Mouse (Mus musculus) midbrain, embryonic 13.5 days (tissue): Measurements from ENCODE around the gene Sars. TPM values are rescaled to one million over a fixed set of nuclear protein-coding genes. Genes with fewer than 3 reads are reported as not detected.

ENCODE experiments used
- ATAC-seq: fragments of 200-750 bp; cut with Nextera tagmentation; 2 replicates; pipeline ENCODE4 v1.8.0; 2017; ENCODE audit warnings: mild to moderate bottlenecking, moderate TSS enrichment, moderate library complexity
- H3K27ac ChIP-seq: fragments of 300-500 bp; sonication (generic); 2 replicates; pipeline ENCODE4 v1.5.1; 2015; ENCODE audit warnings: inconsistent platforms, mild to moderate bottlenecking, moderate library complexity
- H3K27me3 ChIP-seq: fragments of 300-500 bp; sonication (generic); 2 replicates; pipeline ENCODE4 v1.6.1; 2015; ENCODE audit warnings: mild to moderate bottlenecking, inconsistent platforms
- H3K36me3 ChIP-seq: fragments of 300-500 bp; sonication (generic); 2 replicates; pipeline ENCODE4 v1.6.1; 2015; ENCODE audit warnings: mild to moderate bottlenecking, inconsistent platforms
- H3K4me1 ChIP-seq: fragments of 300-500 bp; sonication (generic); replicated peaks from 2 replicates; pipeline ENCODE4 v1.6.1; 2015; ENCODE audit warnings: inconsistent platforms
- H3K4me2 ChIP-seq: fragments of 300-500 bp; sonication (generic); replicated peaks from 2 replicates; pipeline ENCODE4 v1.6.1; 2015; ENCODE audit warnings: moderate library complexity, mild to moderate bottlenecking, inconsistent platforms
- H3K4me3 ChIP-seq: fragments of 300-500 bp; sonication (generic); replicated peaks from 2 replicates; pipeline ENCODE4 v1.5.1; 2015; ENCODE audit warnings: mild to moderate bottlenecking, inconsistent platforms
- H3K9ac ChIP-seq: fragments of 300-500 bp; sonication (generic); replicated peaks from 2 replicates; pipeline ENCODE4 v1.6.1; 2015; ENCODE audit warnings: mild to moderate bottlenecking, inconsistent platforms
- H3K9me3 ChIP-seq: fragments of 300-500 bp; sonication (generic); 2 replicates; pipeline ENCODE4 v1.6.1; 2016; ENCODE audit warnings: mild to moderate bottlenecking, inconsistent platforms
- WGBS: fragments of 180-500 bp; shearing (Covaris S2); methylation state at CpG from one replicate; pipeline ENCODE4 v1.1.7; 2015; 5-methylcytosine and 5-hydroxymethylcytosine counted together
- polyA plus RNA-seq: library from polyadenylated mRNA; unstranded; fragments of >200 nt; fragmentation: Nextera tagmentation; extraction: Ambion mirVana; gene quantifications from 2 replicates; pipeline ENCODE4 v1.2.1, GENCODE M21; 2015

Gene Sars
- 208 and 216 TPM in 2 replicates for polyA plus RNA-seq

DNA sequence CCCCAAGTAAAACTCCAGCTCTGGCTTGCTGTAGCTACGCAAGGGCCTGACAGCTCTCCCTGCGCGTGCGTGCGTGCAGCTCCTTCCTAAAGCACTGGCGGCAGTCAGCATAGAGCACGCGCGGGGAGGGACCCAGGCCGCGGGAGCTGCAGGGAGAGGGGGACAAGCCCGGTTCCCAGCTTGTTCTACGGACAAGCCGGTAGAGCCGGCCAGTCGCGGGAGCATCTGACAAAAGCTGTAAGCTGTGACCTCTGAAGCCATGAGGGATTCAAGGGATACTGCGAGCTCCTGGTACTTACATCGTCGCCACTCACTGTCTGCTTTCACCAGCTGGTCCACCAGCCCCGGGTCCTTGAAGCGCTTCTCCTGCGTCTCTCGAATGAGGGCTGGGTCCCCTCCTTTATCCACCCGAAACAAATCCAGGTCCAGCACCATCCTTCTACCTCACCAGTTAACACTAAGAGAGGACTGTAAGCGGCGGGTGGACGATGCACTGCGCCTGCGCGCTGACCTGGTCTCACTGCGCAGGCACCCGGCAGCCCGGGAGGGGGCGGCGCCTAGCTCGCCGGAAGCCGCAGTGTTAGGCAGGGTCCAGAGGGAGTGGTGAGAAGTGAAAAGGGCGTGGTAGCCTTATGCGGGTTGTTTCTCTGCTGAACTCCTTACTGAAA is at the start of gene Sars:
Gene Sars, minus strand, starts transcription at position 512 of the 668 bp plus-strand sequence.
- peaks cover 51% of the 10 kb centered on the region for H3K4me1 ChIP-seq
- H3K9ac ChIP-seq, result peak within 1 kb of the TSS; percentile 92
- 0% methylated on average over 41 of the region's 41 CpGs for WGBS
- ATAC-seq, result peak; percentile 98
- peak within 1 kb of the TSS; percentile 92 for H3K27ac ChIP-seq
- H3K4me3 ChIP-seq, result peak within 1 kb of the TSS; percentile 91
- no peaks in the 10 kb centered on the region for H3K9me3 ChIP-seq
- H3K36me3 ChIP-seq, result peaks cover 8% of the 10 kb centered on the region; the same call in 1 of the 2 replicates
- no peaks in the 10 kb centered on the region for H3K27me3 ChIP-seq
- peak within 1 kb of the TSS; percentile 95 for H3K4me2 ChIP-seq

GRCm38 (mm10) chr3:108489968-108490367 is 45.0 kb upstream of the Sars start:
- 44% methylated on average over 3 of the region's 3 CpGs for WGBS

GRCm38 (mm10) chr3:108484749-108485148 is 39.7 kb upstream of the Sars start:
- Histone ChIP-seq H3K4me3 (no peak overlapping the region), H3K36me3 (0 out of 2 replicates have a peak, but pooled peaks cover 8% of the 10 kb centered on the region), H3K27ac (no peak overlapping the region), H3K4me2 (no peak overlapping the region), H3K4me1 (no peaks in the 10 kb centered on the region), H3K9ac (no peak overlapping the region), H3K9me3 (no peaks in the 10 kb centered on the region), H3K27me3 (no peaks in the 10 kb centered on the region)
- WGBS, result 95% methylated on average over 4 of the region's 4 CpGs
- ATAC-seq, result no peak

More at GRCm38 (mm10) chr3:108489968-108490367, 45.0 kb upstream of the Sars start:
- 0 out of 2 replicates have a peak, but pooled peaks cover 3% of the 10 kb centered on the region for H3K36me3 ChIP-seq
- no peak overlapping the region for H3K27ac ChIP-seq
- no peaks in the 10 kb centered on the region for H3K9me3 ChIP-seq
- H3K27me3 ChIP-seq, result no peaks in the 10 kb centered on the region
- H3K9ac ChIP-seq, result no peak overlapping the region
- H3K4me3 ChIP-seq, result no peak overlapping the region
- H3K4me2 ChIP-seq, result no peak overlapping the region
- ATAC-seq, result no peak
- H3K4me1 ChIP-seq, result no peaks in the 10 kb centered on the region; the same call in 1 of the 2 replicates

DNA sequence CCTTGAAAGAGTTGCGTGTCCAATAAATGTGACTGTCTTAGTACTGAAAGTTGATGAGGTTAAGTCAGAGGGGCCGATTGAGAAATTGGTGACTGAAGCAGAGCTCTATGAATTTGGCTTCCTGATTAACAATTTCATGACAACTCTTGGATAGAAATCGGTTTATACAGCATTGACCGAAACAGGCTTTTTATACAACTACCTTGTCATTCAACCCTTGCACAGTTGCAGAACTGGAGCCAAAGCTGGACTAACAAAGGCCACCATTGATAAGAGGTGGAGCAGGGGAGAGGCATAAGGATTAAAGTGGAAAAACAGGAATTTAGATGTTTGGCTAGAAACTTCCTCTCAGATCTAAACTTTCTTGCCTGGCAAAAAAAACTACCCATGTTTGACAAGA is 33.8 kb upstream of the Sars start:
- H3K9me3 ChIP-seq, result no peaks in the 10 kb centered on the region
- ATAC-seq, result no peak
- no peaks in the 10 kb centered on the region for H3K27me3 ChIP-seq
- H3K4me3 ChIP-seq, result no peak overlapping the region
- no peak overlapping the region for H3K9ac ChIP-seq
- H3K36me3 ChIP-seq, result 0 out of 2 replicates have a peak, but pooled peaks cover 5% of the 10 kb centered on the region
- no peaks in the 10 kb centered on the region for H3K4me1 ChIP-seq
- WGBS, result 83% methylated on average over 4 of the region's 4 CpGs
- H3K27ac ChIP-seq, result no peak overlapping the region
- no peak overlapping the region for H3K4me2 ChIP-seq

DNA sequence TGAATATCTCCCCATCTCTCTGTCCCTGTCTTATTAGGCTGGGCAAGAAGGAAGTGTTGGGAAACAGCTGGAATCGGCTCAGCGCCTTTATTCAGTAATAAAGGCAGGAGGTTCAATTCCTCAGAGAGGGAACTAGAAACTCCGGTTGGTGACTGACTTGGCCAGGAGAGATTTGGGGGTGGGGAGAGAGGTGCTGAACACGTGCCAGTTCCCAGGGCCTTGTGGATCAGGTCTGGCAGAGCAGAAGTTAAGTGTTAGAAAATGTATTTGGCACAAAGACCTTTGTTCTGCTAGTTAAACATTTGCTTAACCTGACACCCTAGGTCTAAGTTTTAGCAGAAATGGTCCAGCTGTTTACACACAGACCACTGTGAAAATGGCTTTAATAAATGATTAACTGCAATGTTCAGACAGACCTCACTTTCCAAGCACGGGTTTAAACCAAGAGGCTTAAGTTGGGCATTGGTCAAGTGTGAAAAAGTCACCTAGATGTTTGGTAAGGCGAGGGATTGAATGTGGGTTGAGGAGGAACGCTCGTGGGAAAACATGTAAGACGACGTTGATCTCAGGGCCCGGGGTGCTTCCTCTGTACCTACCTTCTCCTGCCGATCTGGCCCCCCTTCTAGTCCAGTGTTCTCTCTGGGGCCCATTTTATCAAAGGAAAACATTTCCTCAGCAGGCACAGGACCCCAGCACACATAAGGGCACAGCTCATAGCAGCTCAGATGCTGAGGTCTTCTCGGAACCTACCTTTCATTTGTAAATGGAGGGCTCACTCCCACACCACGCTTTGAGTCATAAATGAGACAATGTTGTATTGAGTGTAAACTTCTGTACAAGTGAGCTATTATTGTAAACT is 32.0 kb upstream of the Sars start:
- no peaks in the 10 kb centered on the region for H3K4me1 ChIP-seq
- H3K9me3 ChIP-seq, result no peaks in the 10 kb centered on the region
- no peaks in the 10 kb centered on the region for H3K27me3 ChIP-seq
- H3K4me2 ChIP-seq, result no peak overlapping the region
- WGBS, result 67% methylated on average over 14 of the region's 14 CpGs
- no peak overlapping the region for H3K4me3 ChIP-seq
- ATAC-seq, result no peak
- H3K36me3 ChIP-seq, result 0 out of 2 replicates have a peak, but pooled peaks cover 5% of the 10 kb centered on the region
- no peak overlapping the region for H3K27ac ChIP-seq
- H3K9ac ChIP-seq, result no peak overlapping the region

DNA sequence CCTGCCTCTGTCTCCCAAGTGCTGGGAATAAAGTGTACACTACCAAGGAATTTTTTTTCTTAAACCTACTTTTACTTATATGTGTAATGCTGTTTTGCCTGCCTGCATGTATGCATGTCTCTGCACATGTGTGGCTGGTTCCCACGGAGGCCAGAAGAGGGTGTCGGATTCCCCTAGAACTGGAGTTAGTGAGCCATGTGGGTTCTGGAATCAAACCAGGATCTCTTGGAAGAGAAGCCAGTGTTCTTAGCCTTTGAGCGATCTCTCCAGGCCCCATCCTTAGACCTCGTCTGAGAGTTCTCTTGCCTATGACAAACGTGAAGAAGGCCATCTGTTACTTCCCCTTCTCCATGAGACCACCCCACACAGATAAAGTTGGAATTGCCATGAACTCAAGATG is 30.5 kb upstream of the Sars start:
- H3K36me3 ChIP-seq, result 0 out of 2 replicates have a peak, but pooled peaks cover under 1% of the 10 kb centered on the region
- no peak for ATAC-seq
- no peaks in the 10 kb centered on the region for H3K9me3 ChIP-seq
- WGBS, result 90% methylated on average over 5 of the region's 5 CpGs
- H3K4me2 ChIP-seq, result no peak overlapping the region
- H3K4me3 ChIP-seq, result no peak overlapping the region
- H3K4me1 ChIP-seq, result no peaks in the 10 kb centered on the region
- H3K27me3 ChIP-seq, result no peaks in the 10 kb centered on the region
- no peak overlapping the region for H3K9ac ChIP-seq
- H3K27ac ChIP-seq, result no peak overlapping the region

- WGBS, result 93% methylated on average over 7 of the region's 7 CpGs
- ATAC-seq, result no peak
- H3K4me3 ChIP-seq, result no peak overlapping the region
Observed at GRCm38 (mm10) chr3:108474969-108475368, 30.0 kb upstream of the Sars start.

GRCm38 (mm10) chr3:108467760-108468159 is 22.8 kb upstream of the Sars start:
- Histone ChIP-seq H3K36me3 (no peaks in the 10 kb centered on the region), H3K27me3 (no peaks in the 10 kb centered on the region), H3K4me1 (no peaks in the 10 kb centered on the region), H3K27ac (no peak overlapping the region), H3K4me2 (no peak overlapping the region), H3K9me3 (no peaks in the 10 kb centered on the region), H3K9ac (no peak overlapping the region), H3K4me3 (no peak overlapping the region)
- no peak for ATAC-seq
- 87% methylated on average over 8 of the region's 8 CpGs for WGBS

More at GRCm38 (mm10) chr3:108474969-108475368, 30.0 kb upstream of the Sars start:
- Histone ChIP-seq H3K4me2 (no peak overlapping the region), H3K9ac (no peak overlapping the region), H3K36me3 (no peaks in the 10 kb centered on the region), H3K27ac (no peak overlapping the region), H3K9me3 (no peaks in the 10 kb centered on the region), H3K27me3 (no peaks in the 10 kb centered on the region), H3K4me1 (no peaks in the 10 kb centered on the region)

DNA sequence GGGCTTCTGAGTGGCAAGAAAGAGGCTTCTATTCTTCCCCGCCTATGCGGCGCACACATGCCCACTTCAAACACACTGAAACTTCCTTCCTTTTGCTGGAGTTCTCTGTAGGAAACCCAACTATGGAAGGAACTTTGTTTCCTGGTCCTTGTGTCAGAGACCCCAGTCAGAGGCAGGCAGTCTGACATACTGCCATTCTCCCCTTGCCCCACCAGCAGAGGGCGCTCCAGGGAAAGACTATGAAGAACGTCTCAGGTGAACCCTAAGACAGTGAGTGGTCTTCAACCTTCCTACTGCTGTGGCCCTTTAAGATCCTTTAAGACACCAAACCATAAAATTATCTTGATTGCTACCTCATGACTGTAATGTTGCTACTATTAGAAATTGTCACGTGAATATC is 21.4 kb upstream of the Sars start:
- WGBS, result 93% methylated on average over 6 of the region's 6 CpGs
- Histone ChIP-seq H3K27me3 (no peaks in the 10 kb centered on the region), H3K4me1 (no peaks in the 10 kb centered on the region), H3K27ac (no peak overlapping the region), H3K36me3 (no peaks in the 10 kb centered on the region), H3K4me3 (no peak overlapping the region), H3K9ac (no peak overlapping the region), H3K9me3 (no peaks in the 10 kb centered on the region), H3K4me2 (no peak overlapping the region)
- no peak for ATAC-seq

DNA sequence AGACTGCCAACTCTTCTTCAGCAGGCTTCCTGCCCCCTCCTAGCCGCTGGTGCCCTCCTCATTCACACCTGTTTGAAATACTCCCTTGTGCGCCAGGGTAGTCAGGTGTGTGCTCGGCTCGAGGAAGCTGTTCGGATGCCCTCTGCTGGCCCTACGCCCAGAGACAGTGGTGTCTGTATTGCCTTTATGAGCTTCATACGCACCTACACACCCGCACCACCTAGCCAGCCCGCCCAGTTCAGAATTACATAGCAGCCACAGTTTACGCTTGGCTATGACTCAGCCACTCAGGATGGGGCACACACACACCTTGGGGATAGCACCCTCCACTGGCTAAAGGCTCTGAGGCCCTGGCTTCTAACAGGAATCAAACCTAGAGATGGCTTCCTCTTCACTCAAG is 13.9 kb upstream of the Sars start:
- Histone ChIP-seq H3K27ac (no peak overlapping the region), H3K4me3 (no peak overlapping the region), H3K9me3 (no peaks in the 10 kb centered on the region), H3K4me2 (no peak overlapping the region), H3K36me3 (no peaks in the 10 kb centered on the region), H3K4me1 (0 out of 2 replicates have a peak, but pooled peaks cover 3% of the 10 kb centered on the region), H3K9ac (no peak overlapping the region), H3K27me3 (no peaks in the 10 kb centered on the region)
- ATAC-seq, result 0 out of 2 replicates have a peak, but pooled peaks have one; percentile 43
- WGBS, result 49% methylated on average over 10 of the region's 10 CpGs

DNA sequence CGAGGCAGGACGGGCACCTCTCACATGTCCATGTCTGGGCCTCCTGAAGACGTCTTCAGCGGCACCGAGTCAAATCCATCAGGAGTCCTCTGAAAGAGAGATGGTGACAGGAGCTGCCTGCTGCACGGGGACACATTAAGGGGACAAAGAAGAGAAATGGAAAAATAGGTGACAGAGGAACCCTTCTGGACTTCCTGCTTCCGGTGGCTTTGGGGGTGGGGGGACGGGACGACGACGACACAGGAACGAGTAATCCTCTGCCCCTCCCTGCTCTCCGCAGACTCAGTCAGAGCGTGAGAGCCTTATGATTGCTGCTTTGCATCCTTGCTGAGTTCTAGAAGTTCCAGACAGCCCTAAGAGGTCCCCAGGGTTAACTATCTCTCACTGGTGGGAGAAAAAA is 13.4 kb upstream of the Sars start:
- H3K36me3 ChIP-seq, result no peaks in the 10 kb centered on the region
- H3K4me3 ChIP-seq, result no peak overlapping the region
- H3K27me3 ChIP-seq, result no peaks in the 10 kb centered on the region
- WGBS, result 67% methylated on average over 14 of the region's 14 CpGs
- no peaks in the 10 kb centered on the region for H3K9me3 ChIP-seq
- no peak overlapping the region for H3K27ac ChIP-seq
- ATAC-seq, result 0 out of 2 replicates have a peak, but pooled peaks have one; percentile 20
- H3K4me2 ChIP-seq, result no peak overlapping the region
- H3K4me1 ChIP-seq, result 0 out of 2 replicates have a peak, but pooled peaks cover 3% of the 10 kb centered on the region
- H3K9ac ChIP-seq, result no peak overlapping the region

- no peaks in the 10 kb centered on the region for H3K27me3 ChIP-seq
Observed at GRCm38 (mm10) chr3:108454172-108454571, 9.2 kb upstream of the Sars start.

More at GRCm38 (mm10) chr3:108454172-108454571, 9.2 kb upstream of the Sars start:
- no peak overlapping the region for H3K9ac ChIP-seq
- H3K4me3 ChIP-seq, result no peak overlapping the region
- H3K27ac ChIP-seq, result no peak overlapping the region
- H3K36me3 ChIP-seq, result no peaks in the 10 kb centered on the region
- no peak overlapping the region for H3K4me2 ChIP-seq
- no peaks in the 10 kb centered on the region for H3K9me3 ChIP-seq
- 82% methylated on average over 1 of the region's 1 CpGs for WGBS
- ATAC-seq, result no peak
- 0 out of 2 replicates have a peak, but pooled peaks cover 3% of the 10 kb centered on the region for H3K4me1 ChIP-seq
